Mouse (Mus musculus): ENCODE measurements around the gene Tmtc4. TPM values are rescaled to one million over a fixed set of nuclear protein-coding genes. Genes with fewer than 3 reads are reported as not detected.

Tmtc4 gene
- total RNA-seq, 4 experiments from 2014 or later, result 17.9 to 33.1 (median 26.4) TPM

GRCm38 (mm10) chr14:122875056-122875455 lies 108.8 kb downstream of the Tmtc4 start:
- no peak for DNase-seq (ENCODE audit: low spot score in 2 of 2)

GRCm38 (mm10) chr14:122872612-122873011 lies 111.2 kb downstream of the Tmtc4 start:
- no peak for DNase-seq (ENCODE audit: low spot score in 2 of 2)

- DNase-seq (ENCODE audit: low spot score in 2 of 2), result no peak
Measured at GRCm38 (mm10) chr14:122871841-122872580, 111.8 kb downstream of the Tmtc4 start.

GRCm38 (mm10) chr14:122869831-122870230 lies 114.0 kb downstream of the Tmtc4 start:
- no peak for DNase-seq (ENCODE audit: low spot score in 2 of 2)

Other genes with a start within 250 kb of the Tmtc4 start
- 10 to 100 TPM; 44.2 to 47.8 (median 45.5) TPM for gene Ggact, start 70.3 kb downstream of the Tmtc4 start, total RNA-seq (2022)